8 mouse cellular contexts compared by ENCODE assay signal in the genomic region with DNA sequence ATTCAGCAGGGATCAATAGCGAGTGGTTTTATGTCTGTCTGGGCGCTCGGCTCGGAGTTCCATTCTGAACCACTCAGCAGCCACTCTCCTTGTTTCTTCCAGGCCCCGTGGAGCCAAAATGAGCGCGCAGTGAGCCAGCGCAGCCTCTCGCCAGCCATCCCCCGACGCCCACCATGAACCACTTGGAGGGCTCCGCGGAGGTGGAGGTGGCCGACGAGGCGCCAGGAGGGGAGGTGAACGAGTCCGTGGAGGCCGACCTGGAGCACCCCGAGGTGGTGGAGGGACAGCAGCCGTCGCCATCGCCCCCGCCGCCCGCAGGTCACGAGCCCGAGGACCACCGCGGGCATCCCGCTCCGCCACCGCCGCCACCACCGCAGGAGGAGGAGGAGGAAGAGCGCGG.
DNase-seq lines count a peak whose midpoint lies in the region; ATAC-seq lines count a peak whose summit lies in the region.

No protein-coding gene starts in this region.

- no peak overlapping the region for H3K27ac ChIP-seq in kidney, embryonic 14.5 days (ENCODE audit: low read depth, low read length)
- peak overlapping the region; percentile 12; the same call in 1 of the 2 replicates for H3K27ac ChIP-seq in embryonic facial prominence, embryonic 10.5 days (replicated peaks)
- H3K27ac ChIP-seq in hindbrain, embryonic 14.5 days: no peak overlapping the region
- H3K27ac ChIP-seq in neural tube, embryonic 11.5 days (ENCODE audit: low read depth, low read length): no peak overlapping the region

- H3K27me3 ChIP-seq in kidney, embryonic 14.5 days (ENCODE audit: control insufficient read depth, insufficient read depth, low read length): peaks cover 20% of the 10 kb centered on the region
- peaks cover 83% of the 10 kb centered on the region for H3K27me3 ChIP-seq in embryonic facial prominence, embryonic 10.5 days (replicated peaks; ENCODE audit: low read depth, poor library complexity, severe bottlenecking)
- H3K27me3 ChIP-seq in hindbrain, embryonic 14.5 days (ENCODE audit: control insufficient read depth, insufficient read depth, low read length): peaks cover 13% of the 10 kb centered on the region
- H3K27me3 ChIP-seq in neural tube, embryonic 11.5 days (ENCODE audit: control insufficient read depth, insufficient read depth, low read length): peaks cover 26% of the 10 kb centered on the region

- intact Hi-C loops in gastrocnemius, postnatal 36 days (cut with DNase I): no loop called here

- no peaks in the 10 kb centered on the region for H3K4me1 ChIP-seq in kidney, embryonic 14.5 days (ENCODE audit: control insufficient read depth, insufficient read depth, low read length)
- peaks cover 22% of the 10 kb centered on the region for H3K4me1 ChIP-seq in embryonic facial prominence, embryonic 10.5 days
- H3K4me1 ChIP-seq in hindbrain, embryonic 14.5 days (replicated peaks; ENCODE audit: control insufficient read depth, insufficient read depth, low read length): peaks cover 4% of the 10 kb centered on the region
- no peaks in the 10 kb centered on the region for H3K4me1 ChIP-seq in neural tube, embryonic 11.5 days (ENCODE audit: control insufficient read depth, insufficient read depth, low read length)

- no peaks in the 10 kb centered on the region; the same call in 1 of the 2 replicates for H3K9me3 ChIP-seq in kidney, embryonic 14.5 days (ENCODE audit: control insufficient read depth, low read length)
- peaks cover 4% of the 10 kb centered on the region; the same call in 1 of the 2 replicates for H3K9me3 ChIP-seq in embryonic facial prominence, embryonic 10.5 days
- H3K9me3 ChIP-seq in hindbrain, embryonic 14.5 days (ENCODE audit: control insufficient read depth, low read length): no peaks in the 10 kb centered on the region
- no peaks in the 10 kb centered on the region for H3K9me3 ChIP-seq in neural tube, embryonic 11.5 days (ENCODE audit: control insufficient read depth, low read length)

- ATAC-seq in kidney, embryonic 14.5 days (ENCODE audit: low FRiP score, low TSS enrichment): no peak
- peak; percentile 16; the same call in 1 of the 2 replicates for ATAC-seq in hindbrain, embryonic 14.5 days (ENCODE audit: low FRiP score)
- peak; percentile 26; the same call in 1 of the 2 replicates for ATAC-seq in neural tube, embryonic 11.5 days (ENCODE audit: insufficient read depth, low FRiP score, low TSS enrichment)

- DNase-seq in kidney, adult 8-10 months: no peak
- DNase-seq in embryonic facial prominence, embryonic 10.5 days (ENCODE audit: low spot score): no peak
- no peak for DNase-seq in hindbrain, embryonic 14.5 days (ENCODE audit: low spot score)
- DNase-seq in neural tube, embryonic 11.5 days (ENCODE audit: low spot score): no peak
- DNase-seq in urinary bladder, adult 18-20 months (ENCODE audit: low spot score in 2 of 2): no peak
- DNase-seq in gastrocnemius, postnatal 36 days: no peak
- DNase-seq in left cerebral cortex, adult 8-10 months (ENCODE audit: low spot score in 2 of 2): no peak

- peak overlapping the region; percentile 40 for H3K4me3 ChIP-seq in kidney, embryonic 14.5 days (ENCODE audit: low read length)
- H3K4me3 ChIP-seq in embryonic facial prominence, embryonic 10.5 days: peak overlapping the region; percentile 53
- H3K4me3 ChIP-seq in hindbrain, embryonic 14.5 days (replicated peaks; ENCODE audit: low read length): peak overlapping the region; percentile 31
- H3K4me3 ChIP-seq in neural tube, embryonic 11.5 days (ENCODE audit: low read depth, low read length): peak overlapping the region; percentile 36

- no peaks in the 10 kb centered on the region for H3K36me3 ChIP-seq in kidney, embryonic 14.5 days (ENCODE audit: control insufficient read depth, insufficient read depth, low read length)
- no peaks in the 10 kb centered on the region for H3K36me3 ChIP-seq in embryonic facial prominence, embryonic 10.5 days (replicated peaks)
- peaks cover 13% of the 10 kb centered on the region for H3K36me3 ChIP-seq in hindbrain, embryonic 14.5 days (replicated peaks; ENCODE audit: control insufficient read depth, insufficient read depth)
- no peaks in the 10 kb centered on the region for H3K36me3 ChIP-seq in neural tube, embryonic 11.5 days (ENCODE audit: control insufficient read depth, insufficient read depth, low read length)

- WGBS in kidney, embryonic 14.5 days: 21% methylated on average over 34 of the region's 37 CpGs
- WGBS in embryonic facial prominence, embryonic 10.5 days: 25% methylated on average over 37 of the region's 37 CpGs
- WGBS in hindbrain, embryonic 14.5 days: 20% methylated on average over 33 of the region's 37 CpGs
- 25% methylated on average over 32 of the region's 37 CpGs for WGBS in neural tube, embryonic 11.5 days

- H3K4me2 ChIP-seq in kidney, embryonic 14.5 days (replicated peaks; ENCODE audit: low read depth, low read length): peak overlapping the region; percentile 61
- peak overlapping the region; percentile 53 for H3K4me2 ChIP-seq in hindbrain, embryonic 14.5 days (replicated peaks)
- peak overlapping the region; percentile 53 for H3K4me2 ChIP-seq in neural tube, embryonic 11.5 days (ENCODE audit: low read depth)

- peak overlapping the region; percentile 45 for H3K9ac ChIP-seq in kidney, embryonic 14.5 days (ENCODE audit: low read depth, low read length)
- H3K9ac ChIP-seq in hindbrain, embryonic 14.5 days: peak overlapping the region; percentile 25; the same call in 1 of the 2 replicates
- no peak overlapping the region for H3K9ac ChIP-seq in neural tube, embryonic 11.5 days (ENCODE audit: low read length)
